Comparison of ENCODE assay signal across 14 mouse cellular contexts in the genomic region with DNA sequence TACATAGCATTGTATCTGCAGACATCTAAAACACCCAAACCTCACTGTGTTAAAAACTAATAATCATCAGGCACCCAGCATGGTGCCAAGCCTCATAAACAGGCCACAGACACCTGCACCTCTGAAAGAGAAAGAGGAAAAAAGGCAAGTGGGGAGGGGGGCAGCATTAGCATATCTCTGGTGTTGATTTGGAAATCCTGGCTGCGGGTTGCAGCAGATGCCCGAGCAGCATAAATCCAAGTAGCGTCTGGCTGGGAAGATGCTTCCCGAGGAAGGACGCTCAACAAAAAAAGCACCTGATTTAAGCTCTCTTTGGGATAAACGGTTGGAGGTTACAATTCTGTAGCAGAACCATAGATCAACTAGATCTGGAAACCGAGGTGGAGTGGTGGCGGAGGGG.
DNase-seq lines count a peak whose midpoint lies in the region; TF ChIP-seq lines count a peak whose summit lies in the region.
"Had no signal": no experiment of that assay in that cellular context is flagged by ENCODE, and none has a peak within 500 bp of the region (broad histone marks: within the 10 kb centered on the region; RNA-seq: fewer than 3 reads in every experiment).

No protein-coding gene starts in this region.

- TF ChIP-seq POLR2A in olfactory bulb, adult 2 months (IDR thresholded peaks at IDR 0.05; ENCODE audit: insufficient read depth, low read depth, low read length): no peak

- H3K4me1 ChIP-seq in olfactory bulb, adult 2 months (ENCODE audit: control insufficient read depth, insufficient read depth, low read length): peaks cover 12% of the 10 kb centered on the region

- no peak for TF ChIP-seq CTCF in olfactory bulb, adult 2 months (IDR thresholded peaks at IDR 0.05; ENCODE audit: insufficient read depth, low read depth, low read length)

- 26% methylated on average over 8 of the region's 8 CpGs for WGBS in olfactory bulb, adult 2 months

- DNase-seq in heart, adult 11 months: peak; percentile 48
- DNase-seq in heart, adult 9 months (ENCODE audit: low spot score in 2 of 2): no peak
- peak; percentile 3 to 5 for DNase-seq in right cerebral cortex, adult 2 months (ENCODE audit: low spot score in 2 of 2)
- DNase-seq in right cerebral cortex, postnatal 14 days: no peak
- peak; percentile 18 to 34 for DNase-seq in layer of hippocampus, postnatal 10 days (ENCODE audit: low spot score in 2 of 2)
- DNase-seq in B cell, adult 2 months: no peak
- no peak for DNase-seq in adrenal gland, adult (ENCODE audit: inconsistent age in 2 of 2, low spot score in 1 of 2)
- DNase-seq: cerebellum, adult 8-10 months; heart, adult 2 months; kidney, adult 11 months; lung, embryonic 14.5 days; thymus, postnatal 4 days had no signal

- H3K4me3 ChIP-seq in olfactory bulb, adult 2 months (ENCODE audit: insufficient read depth, low read depth, low read length): no peak overlapping the region
- H3K4me3 ChIP-seq: heart, adult 2 months; stomach, embryonic 15.5 days had no signal

- H3K27ac ChIP-seq in olfactory bulb, adult 2 months (ENCODE audit: insufficient read depth, low read depth, low read length): 0 out of 2 replicates have a peak overlapping the region, but pooled peaks have one; percentile 12
- H3K27ac ChIP-seq: heart, adult 2 months; stomach, embryonic 15.5 days had no signal

Comparison
In these comparisons a context has a peak if more than half of its experiments do, and no peak if none do; other contexts are left out.
1. DNase-seq: peak in heart, adult 11 months (single experiment), right cerebral cortex, adult 2 months (2 of 2) and layer of hippocampus, postnatal 10 days (2 of 2); none in heart, adult 9 months (0 of 2), right cerebral cortex, postnatal 14 days (single experiment), B cell, adult 2 months (0 of 2) and adrenal gland, adult (0 of 2).